Mouse (Mus musculus): ENCODE results near the gene 9530068E07Rik.
"Not testable (repeated sequence)": the region's sequence is repeated elsewhere in the genome, so short reads cannot be mapped to it uniquely, and the experiment has no call there.

The 9530068E07Rik gene

DNA sequence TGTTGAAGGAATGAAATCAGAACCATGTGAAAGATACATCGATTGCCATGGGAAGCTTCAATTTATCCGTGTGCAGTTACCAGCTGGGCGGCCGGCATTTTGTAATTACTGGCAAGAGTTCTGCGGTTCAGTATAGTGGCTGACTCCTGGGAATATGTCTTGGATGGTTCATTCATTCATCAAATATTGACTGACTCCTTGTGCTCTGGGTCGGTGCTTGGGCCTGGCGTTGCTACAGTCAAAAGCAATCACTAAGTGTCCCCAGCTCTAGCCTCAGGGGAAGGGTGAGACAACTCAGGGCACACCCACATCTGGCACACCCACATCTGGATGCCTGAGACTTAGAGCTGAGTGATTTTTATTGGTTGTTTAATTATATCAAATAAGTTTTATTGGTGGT lies 22.4 kb upstream of the 9530068E07Rik start:
- no peak for DNase-seq (ENCODE audit: low read depth, low spot score)

DNA sequence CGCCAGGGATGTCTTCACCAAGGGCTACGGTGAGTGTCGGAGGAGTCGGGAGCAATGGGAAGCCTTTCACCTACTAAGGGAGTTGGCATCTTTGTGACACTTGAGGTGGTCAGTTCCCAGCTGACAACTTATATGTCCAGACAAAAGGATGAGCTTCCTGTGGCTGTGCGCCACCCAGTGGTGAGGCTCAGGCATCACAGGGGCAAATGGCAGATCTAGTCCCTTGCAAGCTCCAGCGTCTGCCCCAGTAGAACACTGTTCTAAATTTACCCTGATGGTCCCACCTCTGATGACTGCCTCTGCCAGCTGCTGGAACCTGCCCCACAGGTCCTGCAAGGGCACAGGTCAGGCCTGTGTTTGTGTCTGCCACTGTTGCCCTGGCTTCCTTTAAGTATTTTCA lies 21.9 kb upstream of the 9530068E07Rik start:
- DNase-seq (ENCODE audit: low read depth, low spot score) = no peak

DNA sequence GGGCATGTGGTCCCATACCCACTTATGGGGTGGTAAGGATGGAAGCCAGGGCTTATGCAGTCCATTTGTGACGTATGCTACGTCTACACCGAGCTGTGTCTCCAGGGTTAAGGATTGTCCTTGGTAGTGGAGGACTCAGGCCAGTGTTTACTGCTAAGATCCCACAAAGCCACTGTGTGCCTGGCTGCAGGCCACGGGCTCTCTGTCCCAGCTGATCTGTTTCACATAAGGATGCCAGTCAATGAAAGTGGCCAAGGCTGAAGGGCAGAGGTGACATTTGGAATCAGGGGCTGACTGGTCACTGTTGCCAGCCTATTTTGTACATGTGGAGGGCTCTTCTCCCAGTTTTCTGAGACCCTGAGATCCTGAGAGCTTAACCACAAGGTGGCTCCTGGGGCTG lies 18.6 kb upstream of the 9530068E07Rik start:
- no peak for DNase-seq (ENCODE audit: low read depth, low spot score)

DNA sequence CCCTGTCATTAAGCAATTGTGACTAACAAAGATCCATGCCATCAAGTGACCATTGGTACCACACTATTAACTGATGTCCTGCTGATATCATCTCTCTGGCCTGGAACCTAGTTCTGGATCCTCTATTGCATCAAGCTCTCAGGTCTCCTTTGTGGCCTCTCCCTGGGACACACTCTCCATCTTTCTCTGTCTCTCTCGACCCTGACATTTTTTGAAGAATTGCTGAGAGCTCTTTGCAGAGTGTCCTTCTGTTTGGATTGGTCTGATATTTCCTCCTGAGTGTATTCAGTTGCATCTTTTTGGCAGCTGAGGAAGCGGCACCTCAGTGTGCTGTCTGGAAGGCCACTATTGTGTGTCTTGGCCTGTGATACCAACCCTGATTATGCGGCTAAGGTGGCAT lies 17.0 kb upstream of the 9530068E07Rik start:
- DNase-seq (ENCODE audit: low read depth, low spot score) = no peak

DNA sequence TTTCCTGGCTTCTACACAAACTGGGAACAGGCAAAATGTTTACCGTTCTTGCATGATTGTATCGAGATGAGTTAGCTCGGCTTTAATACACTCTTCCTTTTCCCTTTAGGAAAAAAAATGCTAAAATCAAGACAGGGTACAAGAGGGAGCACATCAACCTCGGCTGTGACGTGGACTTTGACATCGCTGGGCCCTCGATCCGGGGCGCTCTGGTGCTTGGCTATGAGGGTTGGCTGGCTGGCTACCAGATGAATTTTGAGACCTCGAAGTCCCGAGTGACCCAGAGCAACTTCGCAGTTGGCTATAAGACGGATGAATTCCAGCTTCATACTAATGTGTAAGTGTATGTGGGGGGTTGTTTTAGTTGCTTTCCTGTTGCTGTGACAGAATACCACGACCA lies 12.5 kb upstream of the 9530068E07Rik start:
- DNase-seq (ENCODE audit: low read depth, low spot score) = no peak

DNA sequence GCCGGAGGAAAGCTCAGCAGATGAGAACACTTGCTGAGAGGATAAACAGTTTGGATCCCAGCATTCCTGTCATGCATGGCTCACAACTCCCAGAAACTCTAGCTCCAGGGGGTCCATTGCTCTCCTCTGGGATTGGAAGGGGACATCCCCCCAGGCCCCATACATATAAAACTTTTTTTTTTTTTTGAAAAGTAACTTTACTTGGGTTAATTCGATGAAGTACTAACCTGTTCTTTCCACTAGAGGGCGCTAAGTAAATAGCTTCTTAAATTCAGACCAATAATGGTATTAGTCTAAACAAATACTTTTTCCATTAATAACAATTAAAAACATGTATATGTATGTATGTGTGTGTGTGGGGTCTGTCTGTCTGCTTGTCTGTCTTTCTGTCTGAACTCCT lies 11.6 kb upstream of the 9530068E07Rik start:
- DNase-seq (ENCODE audit: low read depth, low spot score) = no peak

DNA sequence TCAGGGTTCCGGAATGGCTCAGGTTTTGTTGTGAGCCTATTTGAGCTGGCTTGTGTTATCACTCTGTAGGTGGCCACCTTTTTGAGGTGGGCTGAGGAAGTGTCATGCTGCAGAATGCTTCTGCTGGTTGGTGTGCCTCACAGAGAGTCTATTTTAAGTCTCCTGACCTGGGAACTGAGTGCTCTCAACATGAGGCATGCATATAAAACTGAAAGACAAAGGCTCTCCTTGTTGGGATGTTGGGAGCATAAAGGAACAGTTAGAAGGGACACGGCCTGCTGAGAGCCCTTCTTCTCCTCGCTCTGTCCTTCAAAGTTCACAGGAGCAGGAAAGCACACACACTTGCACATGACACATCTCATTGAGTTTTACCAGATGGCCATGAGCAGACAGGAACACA lies 9.3 kb upstream of the 9530068E07Rik start:
- DNase-seq (ENCODE audit: low read depth, low spot score) = no peak

DNA sequence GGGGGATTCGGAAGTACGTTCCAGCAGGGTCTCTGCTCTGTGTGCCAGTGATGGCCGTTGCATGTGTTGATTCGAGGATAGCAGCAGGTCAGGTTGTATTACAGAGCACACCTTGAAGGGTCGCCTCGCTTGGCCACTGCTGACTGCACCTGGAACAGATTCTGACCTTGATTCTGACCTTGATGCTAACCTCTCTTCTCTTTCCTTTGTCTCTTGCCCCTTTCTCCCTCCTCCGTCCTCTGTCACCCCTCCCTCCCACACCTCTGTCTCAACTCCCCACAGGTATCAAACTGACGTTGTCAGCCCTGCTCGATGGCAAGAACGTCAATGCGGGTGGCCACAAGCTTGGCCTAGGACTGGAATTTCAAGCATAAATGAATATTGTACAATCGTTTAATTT lies 8.1 kb upstream of the 9530068E07Rik start:
- DNase-seq (ENCODE audit: low read depth, low spot score) = no peak

DNA sequence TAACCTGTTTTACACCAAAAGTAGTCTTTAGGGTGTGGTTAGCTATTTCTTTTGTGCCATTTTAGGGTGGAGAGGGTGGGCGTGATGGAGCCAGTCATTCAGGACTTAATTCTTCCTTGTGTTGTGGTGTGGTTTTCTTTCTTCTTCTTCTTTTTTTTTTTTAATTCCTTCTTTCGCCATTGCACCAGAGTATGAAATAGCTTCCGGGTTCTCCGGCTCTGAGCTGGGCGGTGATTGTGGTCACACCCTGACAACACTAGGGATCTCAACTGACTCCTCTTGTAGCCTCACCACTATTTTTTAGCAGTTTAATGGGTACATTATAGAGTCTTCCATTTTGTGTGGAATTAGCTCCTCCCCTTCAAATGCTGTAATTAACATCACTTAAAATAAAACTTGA lies 7.2 kb upstream of the 9530068E07Rik start:
- DNase-seq (ENCODE audit: low read depth, low spot score) = not testable (repeated sequence)

DNA sequence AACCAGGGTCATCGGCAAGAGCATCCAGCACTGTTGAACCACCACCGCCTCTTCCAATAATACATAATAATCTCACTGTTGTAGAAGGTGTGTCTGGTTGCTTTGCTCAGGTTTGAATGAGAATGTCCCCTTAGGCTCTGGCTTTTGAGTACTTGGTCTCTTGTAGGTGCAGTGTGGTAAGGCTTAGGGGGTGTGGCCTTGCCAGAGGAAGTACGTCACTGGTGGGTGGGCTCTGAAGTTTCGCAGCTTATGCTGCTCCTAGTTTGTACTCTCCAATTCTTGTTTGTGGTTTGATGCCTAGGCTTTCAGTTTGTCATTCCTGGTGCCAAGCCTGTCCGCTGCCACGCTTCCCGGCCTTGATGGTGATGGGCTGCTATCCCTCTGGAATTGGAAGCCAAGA lies 6.3 kb upstream of the 9530068E07Rik start:
- no peak for DNase-seq (ENCODE audit: low read depth, low spot score)

DNA sequence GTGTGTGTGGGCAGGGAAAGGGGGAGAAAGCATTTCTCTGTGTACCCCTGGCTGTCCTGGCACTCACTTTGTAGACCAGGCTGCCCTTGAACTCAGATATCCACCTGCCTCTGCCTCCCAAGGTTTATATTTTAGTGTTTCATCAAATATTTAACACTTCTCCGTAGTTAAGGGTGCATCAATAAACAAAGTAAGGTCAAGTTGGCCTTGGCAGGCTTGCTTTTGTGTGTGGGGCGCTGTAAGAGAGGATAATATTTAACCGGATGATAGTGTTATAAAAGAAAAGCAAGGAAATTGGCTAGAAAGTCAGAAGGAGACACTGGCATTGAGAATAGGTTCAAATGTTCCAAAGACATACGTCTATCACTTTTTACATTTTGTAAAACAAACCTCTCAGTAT lies 1.7 kb upstream of the 9530068E07Rik start:
- no peak for DNase-seq (ENCODE audit: low read depth, low spot score)

DNA sequence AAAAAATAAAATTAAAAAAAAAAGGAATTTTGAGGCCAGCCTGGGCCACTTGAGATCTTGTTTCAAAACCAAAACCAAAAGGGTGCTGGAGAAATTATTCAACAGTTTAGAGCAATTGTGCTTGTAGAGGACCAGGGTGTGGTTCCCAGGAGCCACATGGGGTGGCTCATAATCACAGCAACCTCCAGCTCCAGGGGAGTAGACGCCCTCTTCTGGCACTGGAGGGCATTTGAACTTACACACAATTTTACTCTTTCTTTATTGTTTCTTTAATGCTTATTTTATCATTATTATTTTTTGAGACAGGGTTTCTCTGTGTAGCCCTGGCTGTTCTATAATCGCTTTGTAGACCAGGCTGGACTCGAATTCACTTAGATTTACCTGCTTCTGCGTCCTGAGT lies 885 bp upstream of the 9530068E07Rik start:
- no peak for DNase-seq (ENCODE audit: low read depth, low spot score)

DNA sequence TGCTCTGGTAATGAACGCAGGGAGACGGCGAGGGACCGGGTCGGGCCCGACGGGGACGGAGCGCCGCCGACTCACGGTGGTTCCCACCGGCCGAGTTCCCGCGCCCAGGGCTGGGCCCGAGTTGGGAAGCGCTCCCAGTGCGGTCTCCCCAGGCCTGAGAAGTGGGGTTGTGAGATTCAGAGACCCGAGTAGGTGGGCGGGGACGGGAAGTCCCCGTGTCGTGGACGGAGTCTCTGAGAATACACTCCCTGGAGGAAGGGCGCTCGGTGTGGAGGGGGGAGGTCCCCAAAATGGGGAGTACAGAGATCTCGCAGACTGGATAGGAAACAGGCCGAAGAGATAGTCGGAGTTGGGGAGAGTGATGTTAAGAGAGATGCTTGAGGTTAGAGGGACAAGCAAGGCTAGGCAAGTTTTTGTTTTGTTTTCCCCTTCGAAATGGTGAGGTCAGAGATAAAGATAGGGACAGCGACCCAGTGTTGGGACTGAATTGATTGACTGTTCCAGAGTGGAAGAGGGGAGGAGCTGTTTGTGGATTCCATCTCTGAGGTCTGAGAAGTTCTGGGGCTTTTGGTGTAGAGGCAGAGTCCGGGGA lies 465 bp downstream of the 9530068E07Rik start:
- DNase-seq (ENCODE audit: low read depth, low spot score) = peak; percentile 10

DNA sequence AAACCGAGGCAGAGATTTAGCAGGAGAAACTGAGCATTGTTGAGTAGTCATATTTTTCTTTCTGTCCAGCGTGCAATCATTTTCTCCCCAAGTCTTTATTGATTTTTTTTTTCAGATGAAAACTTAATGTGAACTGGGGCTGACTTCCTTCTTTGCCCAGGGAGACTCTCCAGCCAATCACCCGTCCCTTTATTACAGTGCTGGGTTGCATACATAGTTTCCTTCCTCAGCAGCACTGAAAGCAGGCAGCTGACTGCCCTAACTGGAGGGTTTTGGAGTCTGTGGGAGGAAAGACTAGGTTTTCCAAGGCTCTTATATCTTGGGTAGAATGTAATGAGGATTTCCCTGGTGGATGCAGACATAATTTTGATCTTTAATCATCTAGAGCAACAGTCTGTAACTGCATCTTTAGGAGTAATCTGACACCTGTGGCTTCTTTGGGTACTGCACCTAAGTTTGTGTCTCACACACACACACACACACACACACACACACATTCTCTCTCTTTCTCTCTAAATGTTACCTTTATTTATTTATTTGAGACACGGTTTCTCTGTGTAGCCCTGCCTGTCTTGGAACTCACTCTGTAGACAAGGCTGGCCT lies 1.3 kb downstream of the 9530068E07Rik start:
- DNase-seq (ENCODE audit: low read depth, low spot score) = no peak

DNA sequence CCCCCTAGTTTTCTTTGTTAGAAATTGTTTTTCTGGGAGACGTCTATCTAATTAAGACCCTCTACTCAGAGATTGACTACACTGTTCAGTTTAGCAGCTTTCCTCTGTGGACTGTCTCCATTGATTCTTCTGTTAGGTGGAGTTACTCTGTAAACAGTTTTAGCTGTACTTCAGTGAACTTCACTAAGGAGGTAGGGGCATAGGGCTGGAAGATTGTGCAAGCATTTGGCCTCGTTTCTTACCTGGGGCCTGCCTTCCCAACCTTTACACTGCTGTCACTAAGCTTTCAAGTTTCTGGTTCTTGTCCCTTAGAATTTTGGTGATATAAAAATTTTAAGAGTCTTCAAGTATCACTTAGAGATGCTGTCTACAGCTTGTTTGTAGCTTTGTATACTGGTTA lies 5.2 kb downstream of the 9530068E07Rik start:
- DNase-seq (ENCODE audit: low read depth, low spot score) = no peak

DNA sequence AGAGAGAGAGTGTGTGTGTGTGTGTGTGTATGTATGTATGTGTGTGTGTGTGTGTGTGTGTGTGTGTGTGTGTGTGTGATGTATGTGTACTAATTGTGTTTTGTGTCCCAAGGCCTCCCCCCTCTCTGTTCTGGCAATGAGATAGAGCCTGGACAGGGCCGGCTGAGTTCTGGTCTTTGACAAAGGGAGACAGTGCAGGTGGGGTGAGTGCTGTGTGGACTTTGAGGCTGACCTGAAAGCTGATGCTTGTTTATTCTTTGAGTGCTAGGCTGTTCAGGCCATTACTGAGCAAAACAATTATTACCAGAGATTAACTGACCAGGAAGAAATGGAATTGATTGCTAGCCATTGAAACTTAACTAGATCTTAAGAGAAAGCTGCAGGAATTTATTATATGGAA lies 6.3 kb downstream of the 9530068E07Rik start:
- DNase-seq (ENCODE audit: low read depth, low spot score) = no peak

DNA sequence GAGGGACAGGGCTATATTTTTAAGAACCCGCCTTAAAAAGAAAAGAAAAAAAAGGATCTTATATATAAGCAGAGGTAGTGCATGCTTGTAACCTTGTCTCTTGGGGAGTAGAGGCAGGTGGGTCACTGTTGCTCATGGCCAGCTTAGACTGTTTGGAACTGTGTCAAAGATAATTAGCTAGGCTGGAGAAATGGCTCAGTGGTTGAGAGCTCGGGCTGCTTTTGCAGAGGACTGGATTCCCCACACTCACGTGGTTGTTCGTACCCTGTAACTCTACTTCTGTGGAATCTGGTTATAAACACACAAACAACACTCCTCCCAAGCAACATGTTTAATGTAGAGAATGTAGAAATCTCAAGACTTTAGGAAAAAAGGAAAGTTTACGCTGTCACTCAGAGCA lies 8.0 kb downstream of the 9530068E07Rik start:
- no peak for DNase-seq (ENCODE audit: low read depth, low spot score)

DNA sequence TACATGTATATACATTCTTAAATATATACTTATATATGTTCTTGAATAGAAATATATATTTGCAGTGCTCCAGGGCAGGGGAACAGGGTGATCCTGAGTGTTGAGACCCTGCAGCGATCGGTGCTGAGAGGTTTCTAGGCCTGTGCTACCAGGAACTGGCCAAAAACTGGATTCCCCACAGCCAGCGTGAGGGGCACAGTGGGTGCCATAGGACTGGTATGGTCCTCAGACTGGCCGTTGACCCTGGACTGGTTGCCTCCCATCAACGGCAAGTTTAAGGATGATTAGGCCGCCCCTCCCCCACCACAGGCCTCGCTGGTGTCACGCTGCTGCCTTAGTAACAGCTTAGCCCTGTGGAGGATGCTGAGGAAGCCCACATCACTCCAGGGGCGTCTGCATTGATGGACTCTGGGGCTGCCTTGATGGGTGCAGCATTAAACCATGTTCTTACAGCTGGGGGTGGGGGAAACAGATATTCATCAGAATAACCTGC lies 9.0 kb downstream of the 9530068E07Rik start:
- DNase-seq (ENCODE audit: low read depth, low spot score) = no peak

DNA sequence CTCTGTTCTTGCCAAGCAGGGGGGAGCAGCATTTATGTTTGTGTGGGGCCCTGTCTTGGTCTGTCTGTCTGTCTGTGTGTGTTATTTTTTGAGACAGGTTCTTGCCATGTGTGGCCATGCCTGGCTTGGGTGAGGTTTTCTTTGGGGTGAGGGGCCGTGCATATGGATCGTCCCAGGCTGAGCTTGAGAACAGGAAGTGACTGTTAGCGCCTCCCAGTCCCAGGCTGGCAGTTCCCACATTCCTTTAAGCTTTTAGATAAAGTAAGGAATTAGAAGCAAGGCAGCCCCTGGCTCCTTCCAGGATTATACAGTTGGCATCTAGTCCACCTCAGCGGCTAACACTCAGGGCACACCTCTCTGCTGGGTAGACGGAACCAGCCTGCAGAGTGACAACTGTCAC lies 13.1 kb downstream of the 9530068E07Rik start:
- no peak for DNase-seq (ENCODE audit: low read depth, low spot score)

DNA sequence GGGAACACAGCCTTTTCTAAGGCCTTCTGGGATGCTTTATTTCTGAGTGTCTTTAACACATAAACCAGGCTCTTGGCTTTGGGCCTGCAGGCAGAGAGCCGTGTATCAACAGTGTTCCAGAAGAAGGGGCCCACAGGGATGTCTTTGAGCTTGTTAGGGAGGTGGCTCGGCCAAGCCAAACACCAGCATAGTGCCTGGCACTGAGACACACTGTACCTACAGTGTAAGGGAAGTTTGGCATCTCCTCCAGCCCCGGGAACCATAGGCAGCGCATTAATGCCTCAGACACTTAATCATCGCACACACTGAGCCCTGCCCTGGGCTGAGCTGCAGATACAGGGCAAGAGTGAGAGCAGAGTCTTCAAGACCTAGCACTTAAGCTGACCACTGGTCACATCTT lies 22.1 kb downstream of the 9530068E07Rik start:
- DNase-seq (ENCODE audit: low read depth, low spot score) = no peak

DNA sequence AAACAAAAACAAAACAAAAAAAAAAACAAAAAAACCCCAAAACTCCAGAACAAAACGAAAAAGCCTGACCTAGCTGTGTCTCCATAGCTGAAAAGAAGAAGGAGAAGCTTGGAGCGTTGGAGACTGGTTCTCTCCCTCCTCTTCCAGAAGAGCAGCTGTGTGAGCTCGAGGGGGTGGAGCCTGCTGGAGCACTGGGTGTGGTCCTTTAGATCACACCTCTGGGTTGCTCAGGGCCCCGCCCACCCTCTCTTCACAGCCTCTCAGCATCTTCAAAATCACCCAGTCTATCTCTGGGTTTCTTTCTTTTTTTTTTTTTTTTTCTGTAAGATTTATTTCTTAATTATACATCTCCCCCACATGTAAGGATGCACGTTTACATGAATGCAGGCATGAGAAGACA lies 23.0 kb downstream of the 9530068E07Rik start:
- DNase-seq (ENCODE audit: low read depth, low spot score) = no peak

DNA sequence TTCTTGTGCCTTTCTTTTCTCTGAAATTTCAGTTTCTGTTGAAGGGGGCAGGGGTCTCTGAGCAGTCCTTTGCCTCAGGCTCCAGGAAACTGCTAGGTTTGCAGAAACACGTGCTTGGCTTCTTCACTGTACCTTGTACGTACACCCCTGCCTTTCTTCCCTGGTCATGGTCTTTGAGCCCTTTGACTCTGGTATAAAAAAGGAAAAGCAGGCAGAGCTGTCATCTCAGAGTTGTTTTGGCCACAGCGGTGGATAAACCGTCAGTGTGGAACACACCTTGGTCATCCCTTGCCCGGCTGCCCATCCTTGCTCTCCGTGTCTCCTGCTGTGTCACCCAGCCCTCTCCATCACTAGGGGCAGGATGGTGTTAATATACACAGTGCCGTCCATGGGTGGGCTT lies 23.6 kb downstream of the 9530068E07Rik start:
- no peak for DNase-seq (ENCODE audit: low read depth, low spot score)

DNA sequence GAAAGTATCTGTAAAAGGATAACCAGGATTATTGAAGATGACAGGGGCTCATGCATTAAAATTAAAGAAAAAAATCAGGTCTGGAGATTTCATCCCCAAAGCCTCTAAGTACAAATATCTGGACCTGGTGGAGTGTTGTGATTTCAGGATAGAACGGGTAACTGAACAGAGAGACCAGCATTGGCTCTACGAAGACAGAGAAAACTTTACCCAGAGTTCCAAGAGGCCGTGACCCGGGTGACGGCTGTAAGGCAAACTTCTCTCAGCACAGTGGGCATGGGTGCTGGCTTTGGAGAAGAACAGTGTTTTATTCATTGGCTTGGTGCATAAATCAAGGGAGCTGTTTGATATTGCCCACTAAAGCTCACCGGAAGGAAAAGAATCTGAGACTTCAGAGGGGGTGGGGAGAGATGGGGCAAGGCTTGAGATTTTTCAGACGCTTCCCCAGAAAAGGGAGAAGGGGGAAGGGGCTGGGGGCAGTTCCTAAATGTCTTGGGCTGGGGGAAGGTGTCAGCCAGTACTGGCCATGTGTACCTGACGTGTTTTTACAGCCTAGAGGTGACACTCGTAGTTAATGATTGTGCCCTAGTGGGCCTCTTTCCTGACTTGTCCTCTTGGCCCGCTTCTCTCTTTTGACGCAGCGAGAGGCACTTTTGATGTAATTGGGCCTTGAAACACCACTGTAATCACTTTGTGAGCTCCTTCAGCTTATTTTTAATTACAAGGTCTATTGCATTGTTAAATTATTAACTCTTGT lies 24.2 kb downstream of the 9530068E07Rik start:
- DNase-seq (ENCODE audit: low read depth, low spot score) = no peak
